Mouse (Mus musculus): Measurements from ENCODE around the gene Ggt1. TPM values are rescaled to one million over a fixed set of nuclear protein-coding genes. Genes with fewer than 3 reads are reported as not detected.
A peak's percentile ranks its signal among the peaks of the same experiment; 100 is the strongest.

The Ggt1 gene
- 1.1 and 2.3 TPM in 2 replicates for polyA plus RNA-seq (2015; fragmentation: Nextera tagmentation; extraction: Ambion mirVana)

DNA sequence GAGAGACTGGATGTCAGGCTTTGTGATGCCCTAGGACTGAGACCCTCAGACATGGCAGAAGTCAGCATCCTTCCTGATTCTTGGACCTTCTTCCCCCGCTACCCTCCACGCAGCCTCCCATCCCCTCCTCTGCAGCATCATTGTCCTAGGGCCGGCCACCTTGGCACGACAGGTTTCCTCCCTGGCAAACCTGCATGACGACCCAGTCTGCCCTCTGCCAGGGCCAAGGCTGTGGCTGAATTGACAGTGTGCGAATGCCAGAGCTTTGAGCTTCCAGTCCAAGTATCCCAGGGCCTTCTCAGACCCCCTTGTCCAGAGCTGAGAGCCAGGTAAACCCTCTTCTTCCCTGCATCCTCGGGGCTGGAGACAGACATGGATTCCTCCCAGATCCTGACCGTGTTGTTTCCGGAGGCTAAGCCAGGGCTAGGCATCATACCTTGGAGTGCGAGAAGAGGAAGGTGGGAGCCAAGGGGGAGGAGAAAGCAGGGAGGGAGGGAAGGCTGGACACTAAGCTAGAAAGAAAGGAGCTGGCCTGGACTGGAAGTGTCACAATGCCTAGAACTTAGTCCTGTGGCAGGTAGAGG, at the start of gene Ggt1:
Gene Ggt1 (plus strand): TSS at position 534 of the 584 bp plus-strand sequence.
- Histone ChIP-seq H3K4me2 (peak within 1 kb of the TSS; percentile 94), H3K9ac (peak within 1 kb of the TSS; percentile 90), H3K4me1 (peaks cover 44% of the 10 kb centered on the region), H3K4me3 (peak within 1 kb of the TSS; percentile 64), H3K27me3 (peaks cover 34% of the 10 kb centered on the region), H3K9me3 (replicated peaks) (no peaks in the 10 kb centered on the region), H3K36me3 (ENCODE audit: poor library complexity, severe bottlenecking) (no peaks in the 10 kb centered on the region), H3K27ac (peak within 1 kb of the TSS; percentile 81)
- ATAC-seq, result no peak
- 51% methylated on average over 10 of the region's 10 CpGs for WGBS

GRCm38 (mm10) chr10:75511897-75512296, 49.5 kb upstream of the Ggt1 start:
- WGBS, result 95% methylated on average over 7 of the region's 7 CpGs
- Histone ChIP-seq H3K9ac (no peak overlapping the region), H3K27me3 (no peaks in the 10 kb centered on the region), H3K4me2 (no peak overlapping the region), H3K36me3 (ENCODE audit: poor library complexity, severe bottlenecking) (peaks cover 51% of the 10 kb centered on the region), H3K9me3 (replicated peaks) (no peaks in the 10 kb centered on the region), H3K27ac (no peak overlapping the region), H3K4me3 (no peak overlapping the region), H3K4me1 (peaks cover 18% of the 10 kb centered on the region)
- ATAC-seq, result no peak

GRCm38 (mm10) chr10:75512796-75513195, 48.6 kb upstream of the Ggt1 start:
- ATAC-seq, result no peak
- Histone ChIP-seq H3K27ac (no peak overlapping the region), H3K9ac (no peak overlapping the region), H3K4me1 (peaks cover 18% of the 10 kb centered on the region), H3K4me2 (no peak overlapping the region), H3K4me3 (no peak overlapping the region), H3K36me3 (ENCODE audit: poor library complexity, severe bottlenecking) (peaks cover 42% of the 10 kb centered on the region), H3K27me3 (no peaks in the 10 kb centered on the region), H3K9me3 (replicated peaks) (no peaks in the 10 kb centered on the region)
- WGBS, result 88% methylated on average over 7 of the region's 7 CpGs

DNA sequence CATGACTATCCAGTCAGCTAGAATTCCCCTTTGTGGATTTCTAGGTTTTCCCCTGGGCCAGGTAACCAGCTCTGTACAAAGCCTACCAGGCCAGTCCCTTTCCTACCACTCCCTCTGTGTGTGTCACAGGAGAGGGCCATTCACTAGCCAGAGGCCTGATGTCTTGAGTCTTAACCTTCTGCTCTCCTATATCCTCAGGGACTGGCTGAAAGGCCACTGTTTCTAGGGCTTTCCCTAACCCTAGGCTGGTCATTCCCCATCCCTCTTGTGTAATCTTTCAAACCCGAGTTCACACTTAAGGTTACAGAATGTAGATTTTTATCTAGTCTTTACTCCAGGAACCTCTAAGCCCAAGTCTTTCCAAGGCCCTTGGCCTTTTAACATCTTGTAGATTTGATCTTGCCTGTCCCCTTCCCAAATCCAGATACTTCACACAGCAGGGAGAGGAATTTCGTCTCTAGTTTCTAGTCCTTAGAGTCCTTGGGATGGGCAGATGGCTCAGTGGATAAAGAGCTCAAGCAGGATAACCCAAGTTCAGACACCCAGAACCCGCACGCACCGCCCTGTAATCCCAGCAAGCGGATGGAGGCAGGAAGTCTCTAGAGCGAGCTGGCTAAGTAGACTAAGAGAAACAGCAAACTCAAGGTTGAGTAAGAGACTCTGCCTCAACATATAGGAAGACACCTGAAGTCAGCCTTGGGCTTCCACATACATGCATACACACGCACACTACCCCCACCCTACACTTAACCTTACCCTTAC, 47.9 kb upstream of the Ggt1 start:
- Histone ChIP-seq H3K9ac (no peak overlapping the region), H3K36me3 (ENCODE audit: poor library complexity, severe bottlenecking) (peaks cover 35% of the 10 kb centered on the region), H3K27ac (no peak overlapping the region), H3K4me3 (no peak overlapping the region), H3K4me1 (peaks cover 21% of the 10 kb centered on the region), H3K9me3 (replicated peaks) (no peaks in the 10 kb centered on the region), H3K4me2 (no peak overlapping the region), H3K27me3 (no peaks in the 10 kb centered on the region)
- 95% methylated on average over 8 of the region's 8 CpGs for WGBS
- no peak for ATAC-seq

- no peaks in the 10 kb centered on the region for H3K27me3 ChIP-seq
- H3K9ac ChIP-seq, result no peak overlapping the region
- H3K9me3 ChIP-seq (replicated peaks), result no peaks in the 10 kb centered on the region
- H3K4me2 ChIP-seq, result no peak overlapping the region
- H3K36me3 ChIP-seq (ENCODE audit: poor library complexity, severe bottlenecking), result peaks cover 29% of the 10 kb centered on the region
- no peak for ATAC-seq
- no peak overlapping the region for H3K27ac ChIP-seq
- H3K4me3 ChIP-seq, result no peak overlapping the region
- peaks cover 30% of the 10 kb centered on the region for H3K4me1 ChIP-seq
- 85% methylated on average over 7 of the region's 7 CpGs for WGBS
Measured at GRCm38 (mm10) chr10:75514361-75514760, 47.0 kb upstream of the Ggt1 start.

GRCm38 (mm10) chr10:75515216-75516037, 46.0 kb upstream of the Ggt1 start:
- 91% methylated on average over 4 of the region's 4 CpGs for WGBS
- Histone ChIP-seq H3K9ac (peak overlapping the region; percentile 95; the same call in 1 of the 2 replicates), H3K27ac (no peak overlapping the region), H3K4me3 (peak overlapping the region; percentile 89; the same call in 1 of the 2 replicates), H3K9me3 (replicated peaks) (no peaks in the 10 kb centered on the region), H3K36me3 (ENCODE audit: poor library complexity, severe bottlenecking) (peaks cover 29% of the 10 kb centered on the region), H3K4me1 (peaks cover 35% of the 10 kb centered on the region), H3K27me3 (no peaks in the 10 kb centered on the region), H3K4me2 (peak overlapping the region; percentile 91; the same call in 1 of the 2 replicates)
- ATAC-seq, result no peak

DNA sequence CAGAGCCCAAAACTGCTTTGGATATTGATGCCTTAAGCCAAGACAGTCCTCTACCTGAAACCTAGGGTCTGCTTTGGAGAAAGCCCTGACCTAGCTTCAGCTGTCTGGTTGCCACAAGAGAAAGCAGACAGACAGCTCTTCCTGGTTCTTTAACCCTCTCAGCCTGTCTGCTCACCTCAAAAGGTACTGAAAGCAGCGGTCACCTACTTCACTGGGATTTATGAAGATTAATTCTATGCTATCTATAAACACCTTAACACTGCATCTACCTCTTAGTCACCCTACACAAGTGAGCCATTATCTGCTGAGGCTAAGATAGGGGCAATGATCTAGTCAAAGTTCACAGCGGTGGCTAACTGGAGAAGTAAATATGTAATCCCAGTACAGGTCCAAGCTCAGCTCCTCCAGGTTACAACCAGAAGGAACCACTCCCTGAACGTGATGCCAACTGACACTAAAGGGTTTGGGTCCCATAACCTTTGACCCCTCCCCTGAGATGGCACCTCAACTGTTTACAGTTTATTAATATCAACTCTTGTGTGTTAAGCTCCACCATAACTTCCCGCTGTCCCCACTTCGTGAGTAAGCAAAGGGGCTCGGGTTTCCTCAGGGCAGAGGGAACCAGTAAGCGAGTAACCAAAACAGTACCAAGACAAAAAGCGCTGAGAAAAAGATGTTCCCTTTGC, 45.2 kb upstream of the Ggt1 start:
- H3K9me3 ChIP-seq (replicated peaks), result no peaks in the 10 kb centered on the region
- no peak for ATAC-seq
- H3K4me2 ChIP-seq, result peak overlapping the region; percentile 91
- H3K27ac ChIP-seq, result peak overlapping the region; percentile 97; the same call in 1 of the 2 replicates
- H3K4me1 ChIP-seq, result peaks cover 40% of the 10 kb centered on the region
- H3K27me3 ChIP-seq, result no peaks in the 10 kb centered on the region
- peak overlapping the region; percentile 95 for H3K9ac ChIP-seq
- peaks cover 29% of the 10 kb centered on the region for H3K36me3 ChIP-seq (ENCODE audit: poor library complexity, severe bottlenecking)
- peak overlapping the region; percentile 89 for H3K4me3 ChIP-seq
- 28% methylated on average over 8 of the region's 8 CpGs for WGBS

GRCm38 (mm10) chr10:75516724-75517072, 44.7 kb upstream of the Ggt1 start:
- ATAC-seq, result no peak
- under 1% methylated on average over 12 of the region's 12 CpGs for WGBS
- Histone ChIP-seq H3K4me1 (peaks cover 40% of the 10 kb centered on the region), H3K9me3 (replicated peaks) (no peaks in the 10 kb centered on the region), H3K9ac (peak overlapping the region; percentile 95), H3K4me3 (peak overlapping the region; percentile 89), H3K4me2 (peak overlapping the region; percentile 91), H3K27me3 (no peaks in the 10 kb centered on the region), H3K36me3 (ENCODE audit: poor library complexity, severe bottlenecking) (peaks cover 28% of the 10 kb centered on the region), H3K27ac (peak overlapping the region; percentile 97)

GRCm38 (mm10) chr10:75517073-75517757, 44.2 kb upstream of the Ggt1 start, which contains the start of gene Snrpd3:
TSS of gene Snrpd3 (plus strand) at chr10:75517551.
- Histone ChIP-seq H3K9me3 (replicated peaks) (no peaks in the 10 kb centered on the region), H3K4me2 (peak within 1 kb of the TSS; percentile 91), H3K27ac (peak within 1 kb of the TSS; percentile 97), H3K36me3 (ENCODE audit: poor library complexity, severe bottlenecking) (peaks cover 30% of the 10 kb centered on the region), H3K27me3 (no peaks in the 10 kb centered on the region), H3K9ac (peak within 1 kb of the TSS; percentile 95), H3K4me1 (peaks cover 40% of the 10 kb centered on the region), H3K4me3 (peak within 1 kb of the TSS; percentile 89)
- ATAC-seq, result peak; percentile 98
- WGBS, result 0% methylated on average over 28 of the region's 52 CpGs

DNA sequence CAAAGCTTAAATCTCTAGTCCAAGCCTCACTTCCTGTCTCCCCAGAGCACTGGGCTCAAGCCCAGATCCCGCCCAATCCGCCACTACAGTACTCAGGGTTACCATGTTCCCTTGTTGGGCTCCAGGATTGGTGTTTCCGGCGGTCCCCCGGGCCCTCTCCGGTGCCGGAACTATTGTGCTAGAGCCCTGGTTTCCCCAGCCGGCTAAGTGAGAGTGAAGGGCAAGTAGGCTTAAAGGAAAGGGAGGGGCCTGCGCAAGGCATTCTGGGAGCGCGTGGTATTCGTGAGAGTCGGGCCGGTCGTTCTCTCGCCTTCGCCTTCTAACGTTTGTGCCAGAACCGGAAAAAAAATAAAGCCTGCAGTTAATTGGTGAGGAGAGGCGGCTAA, 43.7 kb upstream of the Ggt1 start, which contains the start of gene Gucd1:
Gene Gucd1 (minus strand): TSS at position 215 of the 386 bp plus-strand sequence.
- Histone ChIP-seq H3K4me3 (peak within 1 kb of the TSS; percentile 89), H3K27ac (peak within 1 kb of the TSS; percentile 97), H3K27me3 (no peaks in the 10 kb centered on the region), H3K36me3 (ENCODE audit: poor library complexity, severe bottlenecking) (peaks cover 30% of the 10 kb centered on the region), H3K4me2 (peak within 1 kb of the TSS; percentile 91), H3K9ac (peak within 1 kb of the TSS; percentile 95), H3K4me1 (peaks cover 40% of the 10 kb centered on the region), H3K9me3 (replicated peaks) (no peaks in the 10 kb centered on the region)
- WGBS, result 0% methylated on average over 20 of the region's 20 CpGs
- peak; percentile 96 for ATAC-seq

DNA sequence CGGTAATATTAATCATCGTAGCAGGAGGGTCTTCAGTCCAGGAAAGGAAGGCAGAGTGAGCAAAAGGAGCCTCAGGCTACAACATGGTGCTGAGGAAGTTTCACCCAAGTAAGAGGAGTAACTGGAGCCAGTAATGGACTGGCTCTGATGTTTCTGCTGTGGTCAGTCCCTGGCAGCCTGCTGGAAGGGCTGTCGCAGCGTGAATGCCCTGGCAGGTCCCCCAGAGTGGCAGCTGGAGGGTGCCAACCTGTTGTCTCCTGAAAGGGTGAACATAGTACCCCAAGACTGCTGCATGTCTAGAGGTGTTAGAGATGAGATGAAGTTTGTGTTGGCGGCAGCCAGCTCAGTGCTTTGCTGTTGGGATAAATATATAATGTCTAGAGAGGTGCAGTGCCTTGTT, 40.8 kb upstream of the Ggt1 start:
- Histone ChIP-seq H3K4me1 (peaks cover 34% of the 10 kb centered on the region), H3K27me3 (no peaks in the 10 kb centered on the region), H3K36me3 (ENCODE audit: poor library complexity, severe bottlenecking) (peaks cover 57% of the 10 kb centered on the region), H3K27ac (no peak overlapping the region), H3K9ac (no peak overlapping the region), H3K9me3 (replicated peaks) (no peaks in the 10 kb centered on the region), H3K4me2 (no peak overlapping the region), H3K4me3 (no peak overlapping the region)
- no peak for ATAC-seq
- 95% methylated on average over 5 of the region's 5 CpGs for WGBS

Measured in forebrain, embryonic 13.5 days (tissue).